Mouse (Mus musculus) forebrain, embryonic 11.5 days (tissue): ENCODE data around the gene Tenm4. TPM values are rescaled to one million over a fixed set of nuclear protein-coding genes. Genes with fewer than 3 reads are reported as not detected.

ENCODE experiments used
- ATAC-seq: fragments of 200-750 bp; cut with Nextera tagmentation; replicated peaks from 2 replicates; pipeline ENCODE4 v1.8.0; 2017; ENCODE audit warnings: moderate TSS enrichment; ENCODE audit not compliant: low FRiP score
- DNase-seq: peaks from one replicate; pipeline ENCODE4 v3.0.0-alpha.2; 2017; ENCODE audit warnings: low spot score
- H3K27ac ChIP-seq: fragments of 300-500 bp; sonication (generic); 2 replicates; pipeline ENCODE4 v1.5.1; 2014; ENCODE audit warnings: low read depth, low read length
- H3K27me3 ChIP-seq: fragments of 300-500 bp; sonication (generic); 2 replicates; pipeline ENCODE4 v1.6.1; 2014; ENCODE audit warnings: mild to moderate bottlenecking, low read length, mixed read lengths; ENCODE audit not compliant: control insufficient read depth, insufficient read depth
- H3K36me3 ChIP-seq: fragments of 300-500 bp; sonication (generic); 2 replicates; pipeline ENCODE4 v1.6.1; 2014; ENCODE audit warnings: mild to moderate bottlenecking, low read length, moderate library complexity, mixed read lengths; ENCODE audit not compliant: control insufficient read depth, insufficient read depth
- H3K4me1 ChIP-seq: fragments of 300-500 bp; sonication (generic); replicated peaks from 2 replicates; pipeline ENCODE4 v1.6.1; 2014; ENCODE audit warnings: low read length, mixed read lengths; ENCODE audit not compliant: control insufficient read depth, insufficient read depth
- H3K4me2 ChIP-seq: fragments of 300-500 bp; sonication (generic); 2 replicates; pipeline ENCODE4 v1.6.1; 2014; ENCODE audit warnings: low read depth, mild to moderate bottlenecking, low read length, moderate library complexity, mixed read lengths; ENCODE audit not compliant: severe bottlenecking
- H3K4me3 ChIP-seq: fragments of 300-500 bp; sonication (generic); 2 replicates; pipeline ENCODE4 v1.5.1; 2014; ENCODE audit warnings: low read depth, low read length
- H3K9ac ChIP-seq: fragments of 300-500 bp; sonication (generic); 2 replicates; pipeline ENCODE4 v1.6.1; 2014; ENCODE audit warnings: low read length
- H3K9me3 ChIP-seq: fragments of 300-500 bp; sonication (generic); 2 replicates; pipeline ENCODE4 v1.6.1; 2016; ENCODE audit warnings: low read length, mixed read lengths; ENCODE audit not compliant: control insufficient read depth
- WGBS: fragments of 180-500 bp; shearing (Covaris S2); extraction: QIAGEN DNeasy Blood & Tissue Kit; methylation state at CpG from one replicate; pipeline ENCODE4 v1.1.7; 2014; 5-methylcytosine and 5-hydroxymethylcytosine counted together
- polyA plus RNA-seq: library from polyadenylated mRNA; unstranded; fragments of >200 nt; fragmentation: Nextera tagmentation; extraction: Ambion mirVana; gene quantifications from 2 replicates; pipeline ENCODE4 v1.2.1, GENCODE M21; 2014

The Tenm4 gene
- polyA plus RNA-seq, 1 experiment from 2014 or later, result 47.9 TPM

- Histone ChIP-seq H3K4me2 (no peak overlapping the region), H3K27me3 (peaks cover 23% of the 10 kb centered on the region), H3K9me3 (no peaks in the 10 kb centered on the region), H3K9ac (no peak overlapping the region), H3K27ac (no peak overlapping the region), H3K4me3 (no peak overlapping the region), H3K4me1 (peaks cover 39% of the 10 kb centered on the region), H3K36me3 (no peaks in the 10 kb centered on the region)
- no peak for DNase-seq
- 85% methylated on average over 8 of the region's 8 CpGs for WGBS
- ATAC-seq, result no peak
Observed at GRCm38 (mm10) chr7:96666366-96666896, 495.4 kb downstream of the Tenm4 start.

- peaks cover 33% of the 10 kb centered on the region for H3K4me1 ChIP-seq
- peaks cover 23% of the 10 kb centered on the region for H3K27me3 ChIP-seq
Observed at GRCm38 (mm10) chr7:96667688-96668087, 496.6 kb downstream of the Tenm4 start.

GRCm38 (mm10) chr7:96670095-96670494, 499.0 kb downstream of the Tenm4 start:
- no peak for DNase-seq
- Histone ChIP-seq H3K4me2 (no peak overlapping the region), H3K9ac (no peak overlapping the region), H3K4me1 (peaks cover 29% of the 10 kb centered on the region), H3K36me3 (no peaks in the 10 kb centered on the region), H3K4me3 (no peak overlapping the region), H3K9me3 (no peaks in the 10 kb centered on the region), H3K27me3 (peaks cover 37% of the 10 kb centered on the region), H3K27ac (no peak overlapping the region)
- ATAC-seq, result no peak
- 78% methylated on average over 3 of the region's 3 CpGs for WGBS

More at GRCm38 (mm10) chr7:96667688-96668087, 496.6 kb downstream of the Tenm4 start:
- ATAC-seq (no peak), DNase-seq (no peak)
- Histone ChIP-seq H3K9me3 (no peaks in the 10 kb centered on the region), H3K4me2 (no peak overlapping the region), H3K4me3 (no peak overlapping the region), H3K36me3 (no peaks in the 10 kb centered on the region), H3K9ac (no peak overlapping the region), H3K27ac (no peak overlapping the region)
- whole genome bisulfite sequencing, result 89% methylated on average over 6 of the region's 6 CpGs

- Histone ChIP-seq H3K36me3 (no peaks in the 10 kb centered on the region), H3K4me2 (no peak overlapping the region; the same call in 1 of the 2 replicates), H3K4me1 (peaks cover 29% of the 10 kb centered on the region), H3K27me3 (peaks cover 41% of the 10 kb centered on the region), H3K9ac (no peak overlapping the region), H3K4me3 (no peak overlapping the region), H3K27ac (no peak overlapping the region; the same call in 1 of the 2 replicates), H3K9me3 (no peaks in the 10 kb centered on the region)
- DNase-seq, result peak; percentile 71
- peak; percentile 94 for ATAC-seq
- WGBS, result 9% methylated on average over 6 of the region's 6 CpGs
Observed at GRCm38 (mm10) chr7:96672322-96672914, 501.4 kb downstream of the Tenm4 start.

DNA sequence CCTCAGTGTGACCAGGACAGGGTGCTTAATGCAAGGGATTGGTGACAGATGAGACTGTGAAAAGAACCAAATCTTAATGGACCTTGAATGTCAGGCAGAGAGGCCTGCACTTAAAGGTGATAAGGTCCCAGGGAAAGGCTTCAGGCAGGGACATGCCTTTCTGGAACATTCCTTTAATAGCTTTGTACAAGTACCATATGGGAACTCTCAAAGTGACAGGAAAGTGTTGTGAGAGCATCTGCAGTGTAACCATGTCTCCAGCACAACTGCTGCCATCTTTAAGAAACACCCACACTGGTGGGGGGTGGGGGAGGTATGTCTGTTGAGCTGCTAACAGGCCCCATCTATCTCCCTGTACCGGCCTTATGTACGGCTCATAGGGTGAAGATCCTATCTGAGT, 506.0 kb downstream of the Tenm4 start:
- DNase-seq (no peak), ATAC-seq (no peak)
- H3K9me3 ChIP-seq, result no peaks in the 10 kb centered on the region
- no peak overlapping the region for H3K4me3 ChIP-seq
- H3K36me3 ChIP-seq, result no peaks in the 10 kb centered on the region
- peaks cover 20% of the 10 kb centered on the region for H3K27me3 ChIP-seq
- H3K27ac ChIP-seq, result no peak overlapping the region
- no peak overlapping the region for H3K9ac ChIP-seq
- H3K4me1 ChIP-seq, result peaks cover 14% of the 10 kb centered on the region; the same call in 1 of the 2 replicates
- H3K4me2 ChIP-seq, result no peak overlapping the region
- WGBS, result 89% methylated on average over 2 of the region's 2 CpGs

- DNase-seq (no peak), ATAC-seq (no peak)
- Histone ChIP-seq H3K36me3 (no peaks in the 10 kb centered on the region), H3K4me1 (peaks cover 10% of the 10 kb centered on the region; the same call in 1 of the 2 replicates), H3K9ac (no peak overlapping the region), H3K9me3 (no peaks in the 10 kb centered on the region), H3K27me3 (peaks cover 22% of the 10 kb centered on the region), H3K4me2 (no peak overlapping the region), H3K27ac (no peak overlapping the region), H3K4me3 (no peak overlapping the region)
- 94% methylated on average over 4 of the region's 4 CpGs for WGBS
Observed at GRCm38 (mm10) chr7:96678236-96678635, 507.2 kb downstream of the Tenm4 start.

GRCm38 (mm10) chr7:96679746-96680145, 508.7 kb downstream of the Tenm4 start:
- DNase-seq (no peak), ATAC-seq (no peak)
- no peak overlapping the region for H3K4me3 ChIP-seq
- H3K27me3 ChIP-seq, result peaks cover 11% of the 10 kb centered on the region
- H3K4me1 ChIP-seq, result peaks cover 10% of the 10 kb centered on the region; the same call in 1 of the 2 replicates
- WGBS, result 61% methylated on average over 1 of the region's 1 CpGs
- no peak overlapping the region for H3K9ac ChIP-seq
- H3K9me3 ChIP-seq, result no peaks in the 10 kb centered on the region
- H3K4me2 ChIP-seq, result no peak overlapping the region
- no peaks in the 10 kb centered on the region for H3K36me3 ChIP-seq
- no peak overlapping the region for H3K27ac ChIP-seq

DNA sequence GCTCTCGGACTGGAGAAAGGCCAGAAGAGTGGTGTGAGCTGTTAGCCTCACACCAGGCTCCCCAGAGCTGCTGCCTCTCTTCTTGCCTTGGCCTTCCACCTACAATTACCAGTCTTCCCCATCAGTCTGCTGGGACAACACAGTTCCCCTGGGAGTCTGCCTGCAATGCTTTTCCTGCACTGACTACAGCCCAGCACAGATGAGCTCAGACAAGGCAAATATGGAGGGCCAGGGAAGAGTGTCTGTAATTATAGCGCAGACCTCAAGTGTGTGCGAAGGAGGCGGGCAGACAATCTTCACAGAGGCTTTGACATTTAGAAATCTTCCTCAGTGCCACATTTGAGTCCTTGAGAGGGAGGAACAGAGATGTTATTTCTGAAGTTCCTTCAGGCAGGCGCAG, 509.4 kb downstream of the Tenm4 start:
- DNase-seq, result no peak
- ATAC-seq, result no peak
- peaks cover 10% of the 10 kb centered on the region; the same call in 1 of the 2 replicates for H3K4me1 ChIP-seq
- no peak overlapping the region for H3K9ac ChIP-seq
- 91% methylated on average over 5 of the region's 5 CpGs for WGBS
- no peak overlapping the region for H3K4me2 ChIP-seq
- H3K4me3 ChIP-seq, result no peak overlapping the region
- H3K27ac ChIP-seq, result no peak overlapping the region; the same call in 1 of the 2 replicates
- H3K27me3 ChIP-seq, result peaks cover 5% of the 10 kb centered on the region; the same call in 1 of the 2 replicates
- no peaks in the 10 kb centered on the region for H3K36me3 ChIP-seq
- H3K9me3 ChIP-seq, result no peaks in the 10 kb centered on the region

DNA sequence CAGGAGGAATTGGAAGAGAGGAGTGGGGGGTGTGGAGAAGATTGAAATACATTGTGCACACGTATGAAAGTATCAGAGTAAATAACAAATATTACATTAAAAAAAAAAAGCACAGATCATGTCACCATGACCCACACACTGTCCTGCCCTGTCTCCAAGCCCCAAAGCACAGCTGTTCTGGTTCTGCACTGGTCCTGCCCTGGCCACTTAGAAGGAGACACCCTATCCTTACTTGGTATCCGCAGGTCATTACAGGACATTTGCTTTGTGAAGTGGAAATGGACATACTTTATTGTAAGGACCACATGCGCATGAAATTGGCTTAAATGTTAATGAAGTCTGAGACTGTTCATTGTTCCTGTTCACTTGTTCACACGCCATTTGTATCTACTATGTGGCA, 510.8 kb downstream of the Tenm4 start:
- Histone ChIP-seq H3K27me3 (peaks cover 2% of the 10 kb centered on the region; the same call in 1 of the 2 replicates), H3K36me3 (no peaks in the 10 kb centered on the region), H3K4me2 (no peak overlapping the region), H3K9ac (no peak overlapping the region), H3K27ac (no peak overlapping the region), H3K9me3 (no peaks in the 10 kb centered on the region), H3K4me1 (peaks cover 10% of the 10 kb centered on the region; the same call in 1 of the 2 replicates), H3K4me3 (no peak overlapping the region)
- ATAC-seq (no peak), DNase-seq (no peak)
- WGBS, result 79% methylated on average over 4 of the region's 4 CpGs
